Mouse (Mus musculus): ENCODE data around the gene Mttp. TPM values are rescaled to one million over a fixed set of nuclear protein-coding genes. Genes with fewer than 3 reads are reported as not detected.

Gene Mttp
- polyA plus RNA-seq, 1 experiment from 2014 or later, result 10.0 TPM

GRCm38 (mm10) chr3:138101936-138102335, 42.8 kb downstream of the Mttp start:
- no peak overlapping the region for H3K27ac ChIP-seq
- no peak overlapping the region for H3K9ac ChIP-seq
- no peak for ATAC-seq (ENCODE audit: low FRiP score)
- H3K4me3 ChIP-seq, result no peak overlapping the region
- H3K9me3 ChIP-seq, result no peaks in the 10 kb centered on the region
- 0 out of 2 replicates have a peak, but pooled peaks cover 6% of the 10 kb centered on the region for H3K4me1 ChIP-seq (replicated peaks)
- H3K4me2 ChIP-seq, result no peak overlapping the region
- no peaks in the 10 kb centered on the region for H3K27me3 ChIP-seq
- H3K36me3 ChIP-seq, result no peaks in the 10 kb centered on the region
- WGBS, result 91% methylated on average over 4 of the region's 4 CpGs

GRCm38 (mm10) chr3:138097718-138098117, 47.0 kb downstream of the Mttp start:
- 88% methylated on average over 1 of the region's 1 CpGs for WGBS
- no peaks in the 10 kb centered on the region for H3K36me3 ChIP-seq
- no peak overlapping the region for H3K4me3 ChIP-seq
- no peaks in the 10 kb centered on the region for H3K27me3 ChIP-seq
- ATAC-seq (ENCODE audit: low FRiP score), result no peak
- no peak overlapping the region for H3K9ac ChIP-seq
- 0 out of 2 replicates have a peak, but pooled peaks cover 7% of the 10 kb centered on the region for H3K4me1 ChIP-seq (replicated peaks)
- no peaks in the 10 kb centered on the region for H3K9me3 ChIP-seq
- H3K27ac ChIP-seq, result no peak overlapping the region
- no peak overlapping the region for H3K4me2 ChIP-seq

DNA sequence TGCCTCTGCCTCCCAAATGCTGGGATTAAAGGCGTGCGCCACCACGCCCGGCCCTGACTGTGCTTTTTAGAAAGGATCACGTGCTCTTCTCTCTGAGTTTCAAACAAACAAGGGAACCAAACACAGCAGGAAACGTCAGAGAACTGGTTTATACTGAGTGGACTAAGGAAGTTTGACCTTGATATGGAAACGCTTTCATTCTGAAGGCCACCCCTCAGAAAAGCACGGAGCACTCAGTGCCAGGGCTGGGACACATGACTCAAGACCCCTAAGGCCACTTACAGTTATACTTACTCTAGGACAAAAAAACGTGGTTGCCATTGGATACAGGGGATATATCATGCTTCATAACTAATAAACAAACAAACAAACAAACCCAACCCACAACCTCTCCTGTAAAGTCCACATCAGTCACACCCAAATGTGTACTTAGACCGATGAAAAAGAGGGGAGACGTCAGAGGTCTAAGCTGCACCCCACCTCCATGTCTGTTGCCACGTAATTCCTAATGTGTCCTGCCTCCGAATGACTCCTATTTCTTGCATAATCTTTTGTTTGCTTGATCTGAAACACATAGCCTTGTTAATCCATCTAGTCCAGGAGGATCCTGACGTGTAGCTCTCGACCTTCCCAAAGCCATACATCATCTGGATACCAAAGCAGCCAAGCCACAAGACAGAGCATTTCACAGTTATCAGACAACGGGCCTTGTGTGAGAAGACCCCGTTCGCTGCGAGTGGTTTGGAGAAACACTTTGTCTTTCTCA, 48.3 kb downstream of the Mttp start:
- Histone ChIP-seq H3K27me3 (no peaks in the 10 kb centered on the region), H3K9me3 (no peaks in the 10 kb centered on the region), H3K4me2 (no peak overlapping the region), H3K4me3 (no peak overlapping the region), H3K36me3 (no peaks in the 10 kb centered on the region), H3K4me1 (replicated peaks) (0 out of 2 replicates have a peak, but pooled peaks cover 7% of the 10 kb centered on the region), H3K27ac (no peak overlapping the region), H3K9ac (no peak overlapping the region)
- peak; percentile 16; the same call in 1 of the 2 replicates for ATAC-seq (ENCODE audit: low FRiP score)
- WGBS, result 82% methylated on average over 19 of the region's 19 CpGs

GRCm38 (mm10) chr3:138095718-138096117, 49.0 kb downstream of the Mttp start:
- no peaks in the 10 kb centered on the region for H3K9me3 ChIP-seq
- H3K36me3 ChIP-seq, result no peaks in the 10 kb centered on the region
- H3K27ac ChIP-seq, result 0 out of 2 replicates have a peak overlapping the region, but pooled peaks have one; percentile 30
- H3K4me2 ChIP-seq, result no peak overlapping the region
- peak; percentile 67 for ATAC-seq (ENCODE audit: low FRiP score)
- 0 out of 2 replicates have a peak, but pooled peaks cover 7% of the 10 kb centered on the region for H3K4me1 ChIP-seq (replicated peaks)
- no peaks in the 10 kb centered on the region for H3K27me3 ChIP-seq
- 59% methylated on average over 10 of the region's 10 CpGs for WGBS
- H3K9ac ChIP-seq, result no peak overlapping the region
- no peak overlapping the region for H3K4me3 ChIP-seq

DNA sequence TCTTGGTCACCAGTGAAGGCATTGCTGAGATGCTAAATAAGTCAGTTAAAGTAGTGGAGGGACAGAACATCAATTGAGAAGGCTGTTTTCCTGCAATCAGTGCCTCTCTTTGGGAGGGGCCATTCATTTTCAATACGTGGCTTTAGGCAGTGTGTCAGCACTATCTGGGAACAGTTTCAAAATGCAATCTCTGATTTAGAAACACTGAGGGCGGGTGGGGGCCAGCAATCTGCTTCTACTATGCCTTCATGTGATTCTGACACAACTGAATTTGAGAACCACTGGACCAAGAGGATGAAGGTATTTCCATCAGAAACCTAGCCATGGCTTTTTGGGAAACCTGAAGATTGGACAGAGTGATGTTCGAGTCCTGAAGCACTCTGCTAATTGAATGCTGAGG, 49.5 kb downstream of the Mttp start:
- H3K27me3 ChIP-seq, result no peaks in the 10 kb centered on the region
- 0 out of 2 replicates have a peak, but pooled peaks cover 7% of the 10 kb centered on the region for H3K4me1 ChIP-seq (replicated peaks)
- 80% methylated on average over 3 of the region's 3 CpGs for WGBS
- no peak for ATAC-seq (ENCODE audit: low FRiP score)
- no peak overlapping the region for H3K4me2 ChIP-seq
- no peak overlapping the region for H3K4me3 ChIP-seq
- H3K27ac ChIP-seq, result no peak overlapping the region
- no peak overlapping the region for H3K9ac ChIP-seq
- no peaks in the 10 kb centered on the region for H3K36me3 ChIP-seq
- H3K9me3 ChIP-seq, result no peaks in the 10 kb centered on the region

DNA sequence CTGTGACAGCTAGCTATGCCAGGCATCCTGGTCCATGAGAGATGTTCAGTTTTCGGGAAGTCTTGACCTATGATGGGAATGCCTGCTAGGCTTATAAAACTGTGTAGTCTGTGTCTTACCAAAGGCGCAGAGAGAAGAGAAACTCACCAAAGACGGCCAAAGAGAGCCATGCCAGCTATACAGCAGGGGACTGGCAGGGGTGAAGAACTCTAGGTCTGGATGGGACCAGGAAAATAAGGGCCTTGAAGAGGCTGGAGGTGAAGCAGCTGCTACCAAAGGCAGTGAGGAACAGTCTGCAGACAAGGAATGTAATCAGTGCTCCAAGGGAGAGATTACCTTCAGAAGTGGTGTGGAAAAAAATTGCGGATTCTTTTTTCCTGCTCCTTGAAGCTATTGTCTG, 60.9 kb downstream of the Mttp start:
- no peak for ATAC-seq (ENCODE audit: low FRiP score)

GRCm38 (mm10) chr3:138083073-138083637, 61.6 kb downstream of the Mttp start:
- H3K4me2 ChIP-seq, result no peak overlapping the region
- H3K9me3 ChIP-seq, result no peaks in the 10 kb centered on the region
- whole genome bisulfite sequencing, result 78% methylated on average over 1 of the region's 1 CpGs
- H3K36me3 ChIP-seq, result no peaks in the 10 kb centered on the region
- H3K9ac ChIP-seq, result no peak overlapping the region
- H3K4me1 ChIP-seq (replicated peaks), result no peaks in the 10 kb centered on the region
- H3K4me3 ChIP-seq, result no peak overlapping the region
- no peak overlapping the region for H3K27ac ChIP-seq
- H3K27me3 ChIP-seq, result peaks cover 9% of the 10 kb centered on the region; the same call in 1 of the 2 replicates
- ATAC-seq (ENCODE audit: low FRiP score), result no peak

More for the DNA sequence above, 60.9 kb downstream of the Mttp start:
- Histone ChIP-seq H3K27me3 (peaks cover 12% of the 10 kb centered on the region; the same call in 1 of the 2 replicates), H3K9ac (no peak overlapping the region), H3K9me3 (no peaks in the 10 kb centered on the region), H3K36me3 (no peaks in the 10 kb centered on the region), H3K27ac (no peak overlapping the region), H3K4me3 (no peak overlapping the region), H3K4me1 (replicated peaks) (no peaks in the 10 kb centered on the region), H3K4me2 (no peak overlapping the region)
- 74% methylated on average over 4 of the region's 4 CpGs for WGBS

DNA sequence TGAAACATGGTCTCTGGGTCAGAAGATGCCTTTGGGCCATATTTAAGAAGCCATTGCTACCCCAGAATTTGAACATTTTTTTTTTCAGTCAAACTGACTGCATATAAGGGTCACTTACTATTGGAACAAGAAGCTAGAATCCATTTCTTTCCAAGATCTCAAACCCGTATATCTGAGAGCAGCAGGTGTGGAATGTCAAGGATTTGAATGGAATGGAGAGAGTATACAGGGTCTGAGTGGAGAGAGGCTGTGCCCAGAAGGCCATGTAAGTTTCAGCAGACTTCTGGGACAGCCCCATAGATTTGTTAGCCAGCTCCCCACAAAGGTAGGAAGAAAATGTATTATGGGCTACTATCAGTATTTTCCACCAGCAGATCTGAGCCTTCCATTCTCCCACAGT, 66.1 kb downstream of the Mttp start:
- no peaks in the 10 kb centered on the region for H3K9me3 ChIP-seq
- no peak overlapping the region for H3K4me3 ChIP-seq
- no peak for ATAC-seq (ENCODE audit: low FRiP score)
- H3K36me3 ChIP-seq, result no peaks in the 10 kb centered on the region
- no peaks in the 10 kb centered on the region for H3K27me3 ChIP-seq
- H3K4me1 ChIP-seq (replicated peaks), result no peaks in the 10 kb centered on the region; the same call in 1 of the 2 replicates
- H3K9ac ChIP-seq, result no peak overlapping the region
- H3K4me2 ChIP-seq, result no peak overlapping the region
- 87% methylated on average over 1 of the region's 1 CpGs for WGBS
- H3K27ac ChIP-seq, result no peak overlapping the region

DNA sequence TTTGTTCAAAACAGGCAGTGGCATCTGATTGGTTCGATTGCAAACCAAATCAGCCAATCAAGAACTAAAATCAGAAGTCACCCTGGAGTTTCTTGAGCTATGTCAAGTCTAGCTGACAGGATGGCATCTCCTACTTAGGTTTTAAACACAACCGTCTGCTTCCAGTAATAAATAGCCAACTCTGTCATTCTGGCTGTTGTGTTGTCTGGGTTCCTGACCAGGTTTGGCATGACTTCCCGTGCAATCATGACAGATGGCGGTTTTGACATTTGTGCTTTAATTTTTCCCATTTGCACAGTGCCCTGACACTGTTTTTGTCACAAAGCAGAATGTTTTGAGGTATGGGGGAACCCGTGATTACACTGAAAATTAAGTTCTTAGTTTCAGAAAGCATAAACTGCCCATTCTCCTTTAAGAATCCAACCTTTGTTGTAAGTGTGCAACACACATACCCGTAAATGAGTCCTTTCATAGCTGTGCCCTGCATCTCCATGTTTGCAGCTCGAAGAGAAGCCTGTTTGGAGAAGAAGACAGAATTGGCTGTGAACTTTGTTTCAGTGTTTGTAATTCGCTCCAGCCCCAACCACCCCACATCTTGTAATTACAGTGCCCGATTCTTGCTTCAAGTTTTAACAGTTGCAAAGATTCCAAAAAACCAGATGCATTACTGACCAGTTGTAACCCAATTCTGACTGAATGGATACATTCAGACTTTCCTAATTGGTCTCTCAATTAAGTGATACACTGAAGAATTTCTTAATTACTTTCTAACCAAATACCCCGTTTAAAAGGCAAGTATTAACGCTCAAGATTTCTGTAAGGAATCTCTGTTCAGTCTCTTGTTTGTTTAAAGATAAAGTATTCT, 67.1 kb downstream of the Mttp start:
- Histone ChIP-seq H3K9ac (no peak overlapping the region), H3K27ac (no peak overlapping the region), H3K9me3 (no peaks in the 10 kb centered on the region), H3K36me3 (no peaks in the 10 kb centered on the region), H3K27me3 (no peaks in the 10 kb centered on the region), H3K4me1 (replicated peaks) (no peaks in the 10 kb centered on the region; the same call in 1 of the 2 replicates), H3K4me2 (no peak overlapping the region), H3K4me3 (no peak overlapping the region)
- no peak for ATAC-seq (ENCODE audit: low FRiP score)
- 84% methylated on average over 11 of the region's 11 CpGs for WGBS

DNA sequence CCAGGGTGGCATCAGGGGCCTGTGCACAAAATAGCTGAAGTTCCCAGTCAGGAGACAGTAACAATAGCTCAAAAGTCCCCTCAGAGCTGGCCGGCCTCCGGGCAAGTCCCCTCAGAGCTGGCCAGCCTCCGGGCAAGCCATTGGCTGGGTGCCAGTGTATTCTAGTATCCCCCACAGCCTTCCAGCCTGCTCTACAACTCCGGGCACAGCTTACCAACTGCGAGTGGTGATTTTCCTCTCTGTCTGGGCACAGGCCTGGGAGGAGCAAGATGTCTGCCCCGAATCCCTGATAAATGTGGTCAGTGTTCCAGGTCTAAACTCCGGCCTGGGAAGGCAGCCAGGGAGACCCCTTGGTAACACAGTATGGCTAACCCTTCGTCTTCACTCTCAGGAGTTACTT, 69.6 kb downstream of the Mttp start:
- peak; percentile 74; the same call in 1 of the 2 replicates for ATAC-seq (ENCODE audit: low FRiP score)

DNA sequence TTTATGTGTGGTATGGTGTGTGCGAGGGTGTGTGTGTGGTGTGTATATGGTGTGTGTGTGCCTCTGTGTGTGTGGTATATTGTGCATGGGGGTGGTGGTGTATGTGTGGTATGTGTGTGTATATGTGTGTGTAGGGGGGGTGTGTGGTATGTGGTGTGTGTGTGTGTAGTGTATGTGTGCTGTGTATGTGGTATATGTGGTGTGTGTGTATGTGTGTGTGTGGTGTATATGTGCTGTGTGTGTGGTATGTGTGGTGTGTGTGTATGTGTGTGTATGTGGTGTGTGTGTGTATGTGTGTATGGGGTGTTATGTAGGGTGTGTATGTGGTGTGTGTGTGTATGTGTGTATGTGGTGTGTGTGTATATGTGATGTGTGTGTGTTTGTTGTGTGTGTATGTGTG, 70.6 kb downstream of the Mttp start:
- Histone ChIP-seq H3K4me2 (no peak overlapping the region), H3K36me3 (no peaks in the 10 kb centered on the region), H3K9me3 (no peaks in the 10 kb centered on the region), H3K9ac (no peak overlapping the region), H3K27ac (no peak overlapping the region), H3K4me1 (replicated peaks) (peaks cover 15% of the 10 kb centered on the region), H3K27me3 (peaks cover 3% of the 10 kb centered on the region; the same call in 1 of the 2 replicates), H3K4me3 (no peak overlapping the region)
- WGBS, result 92% methylated on average over 1 of the region's 1 CpGs
- ATAC-seq (ENCODE audit: low FRiP score), result peak; percentile 53; the same call in 1 of the 2 replicates

More for the DNA sequence above, 69.6 kb downstream of the Mttp start:
- Histone ChIP-seq H3K36me3 (no peaks in the 10 kb centered on the region), H3K9ac (no peak overlapping the region), H3K9me3 (no peaks in the 10 kb centered on the region), H3K27ac (no peak overlapping the region), H3K27me3 (no peaks in the 10 kb centered on the region; the same call in 1 of the 2 replicates), H3K4me3 (no peak overlapping the region), H3K4me2 (no peak overlapping the region), H3K4me1 (replicated peaks) (peaks cover 10% of the 10 kb centered on the region)
- 56% methylated on average over 8 of the region's 8 CpGs for WGBS
